Mouse (Mus musculus) yolk sac, embryonic 10.5 days (tissue): ENCODE results near the gene Atp13a1.

ENCODE experiments used
- DNase-seq: peaks from one replicate; pipeline ENCODE4 v3.0.0-alpha.2; 2017; ENCODE audit warnings: low spot score

The Atp13a1 gene

DNA sequence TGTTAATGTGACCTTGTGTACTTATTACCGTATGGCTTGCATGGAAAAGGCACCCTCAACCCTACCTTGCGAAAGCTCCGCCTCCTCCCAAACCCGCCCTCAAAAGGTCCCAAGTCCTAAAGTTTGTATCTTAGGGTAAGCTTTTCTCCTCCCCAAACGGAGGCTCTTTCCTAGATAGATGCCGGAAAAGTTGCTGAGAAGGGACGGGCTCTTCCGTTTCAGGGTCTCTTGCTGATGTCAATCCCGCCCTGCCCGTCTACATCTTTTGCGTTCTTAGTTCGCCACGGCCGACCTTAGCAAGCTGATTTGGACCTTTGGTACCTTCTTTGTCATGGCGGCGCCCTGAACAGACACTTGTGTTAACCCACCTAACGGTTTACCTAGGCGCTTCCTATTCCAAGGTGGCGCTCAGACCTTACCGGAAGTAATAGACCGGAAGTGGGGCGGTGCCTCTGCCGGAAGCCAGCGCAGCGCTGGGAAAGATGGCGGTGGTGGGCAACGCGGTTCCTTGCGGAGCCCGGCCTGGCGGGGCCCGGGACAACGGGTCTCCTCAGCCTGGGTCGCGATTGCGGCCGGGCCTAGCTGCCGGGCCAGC is at the start of gene Atp13a1, which contains the start of gene Zfp866:
Gene Atp13a1 (plus strand): TSS at position 391 of the 595 bp plus-strand sequence.
Gene Zfp866 (minus strand): TSS at position 406 of the 595 bp plus-strand sequence.
- peak; percentile 91 for DNase-seq

GRCm38 (mm10) chr8:69741231-69741630 is 49.7 kb upstream of the Atp13a1 start:
- DNase-seq: no peak

- peak; percentile 94 for DNase-seq
Measured at GRCm38 (mm10) chr8:69749544-69750454, 41.2 kb upstream of the Atp13a1 start, which contains the start of gene Zfp963. TSS of gene Zfp963 (minus strand) at chr8:69749970.

DNA sequence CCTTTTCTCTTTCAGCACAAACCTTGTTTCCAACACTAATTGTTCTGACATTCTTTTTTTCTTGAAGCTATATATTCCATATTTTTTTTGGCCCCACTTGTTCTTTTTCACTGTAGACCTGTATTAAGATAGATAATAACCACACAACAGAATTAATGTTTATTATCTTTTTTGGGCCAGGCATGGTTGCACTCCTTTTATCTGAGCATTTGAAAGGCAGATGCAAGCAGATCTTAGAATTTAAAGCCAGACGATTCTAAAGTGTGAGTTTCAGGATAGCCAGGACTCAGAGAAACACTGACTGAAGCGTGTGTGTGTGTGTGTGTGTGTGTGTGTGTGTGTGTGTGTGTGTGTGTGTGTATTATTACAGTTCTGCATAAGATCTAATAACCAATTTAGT is 38.5 kb upstream of the Atp13a1 start:
- DNase-seq: no peak

GRCm38 (mm10) chr8:69758316-69758715 is 32.6 kb upstream of the Atp13a1 start:
- no peak for DNase-seq

GRCm38 (mm10) chr8:69761814-69762445 is 29.0 kb upstream of the Atp13a1 start:
- no peak for DNase-seq

DNA sequence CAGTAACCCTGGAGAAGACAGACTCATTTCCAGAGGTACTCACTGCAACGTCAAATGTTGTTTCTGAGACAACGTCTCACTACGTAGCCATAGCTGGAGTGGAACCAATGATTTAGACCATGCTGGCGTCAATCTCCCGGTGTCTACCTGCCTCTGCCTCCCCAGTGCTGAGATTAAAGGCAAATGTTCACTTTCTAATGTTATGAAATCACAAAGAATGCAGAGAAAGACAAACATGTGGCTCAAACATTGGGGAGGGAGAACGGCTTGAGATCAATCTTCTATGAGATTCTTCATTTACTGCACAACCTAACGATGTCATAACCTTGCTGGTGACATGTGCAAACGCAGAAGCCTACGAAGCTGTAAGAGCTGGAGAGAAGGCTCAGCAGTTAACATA is 19.7 kb upstream of the Atp13a1 start:
- DNase-seq: no peak

GRCm38 (mm10) chr8:69772106-69772505 is 18.9 kb upstream of the Atp13a1 start:
- DNase-seq: no peak

DNA sequence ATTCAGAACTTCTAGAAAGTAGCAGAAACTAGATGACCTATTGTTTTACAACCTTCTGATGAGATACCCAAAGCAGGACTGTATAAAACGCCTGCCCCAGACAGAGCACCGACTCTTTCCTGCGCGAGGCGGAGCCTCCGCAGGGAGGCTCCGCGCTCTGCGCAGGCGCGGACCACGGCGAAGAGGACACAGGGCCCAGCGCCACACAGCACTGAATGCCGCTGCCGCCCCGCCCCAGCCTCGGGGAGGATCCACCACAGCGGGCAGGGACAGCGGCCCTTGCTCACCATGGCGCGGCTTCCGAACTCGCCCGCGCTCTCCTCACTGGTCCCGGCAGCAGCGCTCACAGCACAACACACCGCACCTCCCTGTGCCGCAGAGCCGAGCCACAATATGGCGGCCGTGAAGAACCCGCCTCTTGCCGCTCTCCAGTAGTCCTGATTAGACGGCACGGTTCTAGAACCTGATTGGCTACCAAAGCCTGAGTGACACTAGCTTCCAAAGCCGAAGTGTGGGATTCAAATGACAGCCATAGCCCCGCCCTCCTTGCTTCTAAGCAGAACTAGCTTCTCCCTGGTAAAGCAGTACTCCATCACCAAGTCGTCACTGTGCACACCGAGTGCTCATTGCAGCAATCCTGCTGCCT is 16.3 kb upstream of the Atp13a1 start, which contains the start of gene Gm20422:
Gene Gm20422 (minus strand): TSS at position 384 of the 646 bp plus-strand sequence.
- peak; percentile 96 for DNase-seq

- no peak for DNase-seq
Measured at GRCm38 (mm10) chr8:69775149-69775534, 15.8 kb upstream of the Atp13a1 start.

GRCm38 (mm10) chr8:69777111-69777510 is 13.9 kb upstream of the Atp13a1 start:
- no peak for DNase-seq

DNA sequence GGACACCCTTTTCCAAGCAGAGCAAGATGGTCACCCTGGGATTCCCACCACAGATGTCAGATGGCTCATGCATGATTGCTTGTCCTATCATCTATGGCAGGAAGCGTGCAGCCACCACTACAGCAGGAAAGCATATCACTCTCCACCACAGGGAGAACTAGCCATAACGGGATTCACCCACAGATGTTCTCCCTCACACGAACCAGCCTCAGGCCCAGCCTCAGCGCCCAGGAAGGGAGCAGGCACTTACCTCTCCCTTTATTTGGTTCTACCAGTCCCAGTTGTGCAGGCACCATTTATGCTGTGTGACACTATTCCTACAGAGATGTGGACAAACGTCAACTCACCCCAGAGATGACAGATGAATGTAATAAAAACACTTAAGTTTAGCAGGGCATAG is 1.9 kb upstream of the Atp13a1 start:
- DNase-seq: no peak

GRCm38 (mm10) chr8:69789731-69790130 is 1.2 kb upstream of the Atp13a1 start:
- DNase-seq: no peak

DNA sequence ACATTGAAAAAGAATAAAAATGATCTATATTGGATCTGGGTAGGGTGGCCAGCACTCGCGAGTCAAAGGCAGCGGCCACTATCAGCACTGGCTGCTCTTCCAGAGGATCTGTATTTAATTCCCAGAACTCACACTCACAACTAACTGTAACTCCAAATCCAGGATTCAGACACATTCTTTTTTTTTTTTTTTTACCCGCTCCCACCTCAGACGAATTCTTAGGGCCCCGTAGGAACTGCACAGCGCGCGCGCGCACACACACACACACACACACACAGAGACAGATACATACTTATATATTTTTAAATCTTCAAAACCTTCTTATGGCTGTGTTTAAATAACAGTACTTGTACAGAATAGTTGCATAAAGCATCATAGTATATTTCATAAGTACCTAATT is 599 bp upstream of the Atp13a1 start:
- no peak for DNase-seq

DNA sequence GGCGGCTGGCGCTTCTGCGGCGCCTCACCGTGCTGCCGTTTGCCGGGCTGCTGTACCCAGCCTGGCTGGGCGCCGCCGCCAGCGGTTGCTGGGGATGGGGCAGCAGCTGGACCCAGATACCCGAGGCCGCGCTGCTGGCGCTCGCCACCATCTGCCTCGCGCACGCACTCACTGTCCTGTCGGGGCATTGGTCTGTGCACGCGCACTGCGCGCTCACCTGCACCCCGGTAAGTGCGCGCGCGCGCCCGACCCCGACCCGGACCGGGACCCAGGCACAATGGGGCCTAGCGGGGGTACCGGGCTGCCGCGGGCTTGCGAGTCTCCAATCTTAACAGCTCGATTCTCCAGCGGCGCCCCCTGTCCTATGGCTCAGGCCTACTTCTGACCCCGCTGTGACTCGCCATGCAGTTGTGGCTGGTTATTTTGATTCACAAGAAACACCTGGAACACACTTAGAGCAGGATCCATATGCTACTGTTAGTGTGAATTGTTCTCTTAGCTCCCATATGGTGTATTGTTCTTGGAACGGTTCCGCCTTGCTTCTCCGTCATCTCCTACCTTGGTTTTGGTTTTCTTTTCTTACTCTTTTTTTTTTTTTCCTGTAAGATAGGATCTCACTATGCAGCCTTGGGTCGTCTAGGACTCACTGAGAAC is 579 bp downstream of the Atp13a1 start:
- DNase-seq: no peak

- no peak for DNase-seq
Measured at GRCm38 (mm10) chr8:69793666-69794065, 2.7 kb downstream of the Atp13a1 start.

- DNase-seq: no peak
Measured at GRCm38 (mm10) chr8:69794096-69794495, 3.1 kb downstream of the Atp13a1 start.

- DNase-seq: no peak
Measured at GRCm38 (mm10) chr8:69794901-69795300, 3.9 kb downstream of the Atp13a1 start.

GRCm38 (mm10) chr8:69796721-69797345 is 5.9 kb downstream of the Atp13a1 start:
- no peak for DNase-seq

DNA sequence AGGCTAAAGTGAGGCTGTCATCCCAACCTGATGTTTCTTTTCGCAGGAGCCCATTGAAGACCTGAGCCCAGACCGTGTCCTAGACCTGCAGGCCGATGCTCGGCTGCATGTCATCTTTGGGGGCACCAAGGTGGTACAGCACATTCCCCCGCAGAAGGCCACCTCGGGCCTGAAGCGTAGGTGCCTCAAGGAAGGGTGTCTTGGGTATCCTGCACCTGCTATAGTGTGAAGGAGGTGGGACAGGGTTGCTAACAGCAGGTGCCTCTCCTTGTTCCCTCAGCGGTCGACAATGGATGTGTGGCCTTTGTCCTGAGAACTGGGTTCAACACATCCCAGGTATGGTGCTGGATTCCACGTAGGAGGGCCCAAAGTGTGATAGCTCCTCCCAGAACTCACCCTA is 6.7 kb downstream of the Atp13a1 start:
- DNase-seq: no peak

GRCm38 (mm10) chr8:69799261-69799660 is 8.3 kb downstream of the Atp13a1 start:
- DNase-seq: no peak
